Comparison of ENCODE assay signal across 28 mouse cellular contexts in the genomic region with DNA sequence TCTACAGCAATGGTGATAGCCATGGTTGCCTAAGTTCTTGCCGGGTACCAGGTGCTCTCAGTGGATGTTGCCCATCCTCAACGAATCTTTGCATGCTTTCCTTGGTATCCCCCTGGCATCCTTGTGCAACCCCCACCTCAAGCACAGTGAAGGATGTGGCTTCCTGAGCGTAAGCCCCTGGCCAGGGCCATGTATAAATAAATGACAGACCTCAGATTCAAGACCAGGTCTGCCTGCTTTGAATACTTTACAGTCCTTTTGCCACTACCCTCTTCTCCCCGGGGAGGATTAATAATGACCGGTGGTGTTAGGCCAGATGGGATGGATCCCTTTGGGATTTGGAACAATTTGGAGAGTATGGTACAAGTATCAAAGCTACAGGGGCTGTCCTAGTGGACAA. TPM values are rescaled to one million over a fixed set of nuclear protein-coding genes. Genes with fewer than 3 reads are reported as not detected.
A peak's percentile ranks its signal among the peaks of the same experiment; 100 is the strongest.
DNase-seq lines count a peak whose midpoint lies in the region; ATAC-seq and TF ChIP-seq lines count a peak whose summit lies in the region.
"Had no signal": no experiment of that assay in that cellular context is flagged by ENCODE, and none has a peak within 500 bp of the region (broad histone marks: within the 10 kb centered on the region; RNA-seq: fewer than 3 reads in every experiment).

No protein-coding gene starts in this region.

- no peak overlapping the region for H3K9ac ChIP-seq in kidney, embryonic 15.5 days
- no peak overlapping the region for H3K9ac ChIP-seq in kidney, embryonic 14.5 days (ENCODE audit: low read depth, low read length)
- H3K9ac ChIP-seq in stomach, postnatal 0 days (ENCODE audit: low read length): no peak overlapping the region
- H3K9ac ChIP-seq: forebrain, embryonic 15.5 days; hindbrain, embryonic 12.5 days; liver, embryonic 14.5 days; midbrain, embryonic 15.5 days; neural tube, embryonic 15.5 days had no signal

- peak; percentile 92 for DNase-seq in heart, adult 11 months
- no peak for DNase-seq in heart, postnatal 10 days
- no peak for DNase-seq in stomach, postnatal 0 days (ENCODE audit: low spot score)
- DNase-seq in thymus, postnatal 4 days: no peak
- DNase-seq: kidney, adult 9 months; lung, postnatal 10 days had no signal

- no peak for TF ChIP-seq CTCF in stomach, postnatal 0 days (IDR thresholded peaks at IDR 0.05; ENCODE audit: low read depth)

- no peak for TF ChIP-seq EP300 in stomach, postnatal 0 days (optimal IDR thresholded peaks at IDR 0.05)

- intact Hi-C loops in heart, postnatal 10 days (cut with DNase I): no loop called here

- peaks cover 5% of the 10 kb centered on the region for H3K27me3 ChIP-seq in kidney, embryonic 15.5 days
- H3K27me3 ChIP-seq in kidney, embryonic 14.5 days (ENCODE audit: control insufficient read depth, insufficient read depth, low read length): no peaks in the 10 kb centered on the region; the same call in 1 of the 2 replicates
- H3K27me3 ChIP-seq in megakaryocyte, embryonic 14.5 days (replicated peaks): peaks cover 22% of the 10 kb centered on the region
- H3K27me3 ChIP-seq in stomach, postnatal 0 days (ENCODE audit: control insufficient read depth, insufficient read depth, low read length): no peaks in the 10 kb centered on the region
- H3K27me3 ChIP-seq: forebrain, embryonic 15.5 days; midbrain, embryonic 15.5 days; stomach, embryonic 15.5 days had no signal

- H3K4me2 ChIP-seq in kidney, embryonic 15.5 days: 0 out of 2 replicates have a peak overlapping the region, but pooled peaks have one; percentile 76
- no peak overlapping the region for H3K4me2 ChIP-seq in kidney, embryonic 14.5 days (replicated peaks; ENCODE audit: low read depth, low read length)
- peak overlapping the region; percentile 58; the same call in 1 of the 2 replicates for H3K4me2 ChIP-seq in stomach, postnatal 0 days (replicated peaks; ENCODE audit: low read depth)
- H3K4me2 ChIP-seq: forebrain, embryonic 15.5 days; hindbrain, embryonic 12.5 days; midbrain, embryonic 15.5 days had no signal

- WGBS in kidney, embryonic 15.5 days: 82% methylated on average over 5 of the region's 5 CpGs
- 86% methylated on average over 5 of the region's 5 CpGs for WGBS in kidney, embryonic 14.5 days
- 78% methylated on average over 5 of the region's 5 CpGs for WGBS in stomach, postnatal 0 days

- ATAC-seq in kidney, embryonic 15.5 days (replicated peaks; ENCODE audit: low FRiP score): no peak
- no peak for ATAC-seq in kidney, embryonic 14.5 days (ENCODE audit: low FRiP score, low TSS enrichment)
- ATAC-seq in megakaryocyte, adult 5-6 weeks (ENCODE audit: poor library complexity, severe bottlenecking): no peak
- ATAC-seq in stomach, postnatal 0 days (ENCODE audit: low FRiP score, low TSS enrichment): no peak
- ATAC-seq: forebrain, embryonic 15.5 days; inflammation-experienced regulatory T-cells, adult 6 months; midbrain, embryonic 15.5 days had no signal

- peaks cover 25% of the 10 kb centered on the region for H3K36me3 ChIP-seq in kidney, embryonic 15.5 days
- H3K36me3 ChIP-seq in kidney, embryonic 14.5 days (ENCODE audit: control insufficient read depth, insufficient read depth, low read length): peaks cover 31% of the 10 kb centered on the region
- peaks cover 42% of the 10 kb centered on the region for H3K36me3 ChIP-seq in megakaryocyte, embryonic 14.5 days (replicated peaks; ENCODE audit: low read length)
- H3K36me3 ChIP-seq in stomach, postnatal 0 days (ENCODE audit: control insufficient read depth, insufficient read depth, low read length): peaks cover 10% of the 10 kb centered on the region; the same call in 1 of the 2 replicates

- no peaks in the 10 kb centered on the region for H3K9me3 ChIP-seq in kidney, embryonic 15.5 days (replicated peaks)
- H3K9me3 ChIP-seq in kidney, embryonic 14.5 days (ENCODE audit: control insufficient read depth, low read length): no peaks in the 10 kb centered on the region
- H3K9me3 ChIP-seq in megakaryocyte, embryonic 14.5 days: no peaks in the 10 kb centered on the region
- H3K9me3 ChIP-seq in stomach, postnatal 0 days (ENCODE audit: control insufficient read depth, low read length): no peaks in the 10 kb centered on the region
- H3K9me3 ChIP-seq: forebrain, embryonic 15.5 days; hindbrain, embryonic 12.5 days; midbrain, embryonic 15.5 days; neural tube, embryonic 15.5 days; stomach, embryonic 15.5 days had no signal

- H3K4me1 ChIP-seq in kidney, embryonic 15.5 days: peaks cover 25% of the 10 kb centered on the region
- peaks cover 16% of the 10 kb centered on the region; the same call in 1 of the 2 replicates for H3K4me1 ChIP-seq in kidney, embryonic 14.5 days (ENCODE audit: control insufficient read depth, insufficient read depth, low read length)
- peaks cover 85% of the 10 kb centered on the region for H3K4me1 ChIP-seq in megakaryocyte, embryonic 14.5 days
- H3K4me1 ChIP-seq in stomach, postnatal 0 days (replicated peaks; ENCODE audit: control insufficient read depth, insufficient read depth): 0 out of 2 replicates have a peak, but pooled peaks cover 4% of the 10 kb centered on the region

- H3K4me3 ChIP-seq in kidney, embryonic 15.5 days (replicated peaks): no peak overlapping the region
- H3K4me3 ChIP-seq in kidney, embryonic 14.5 days (ENCODE audit: low read length): no peak overlapping the region
- peak overlapping the region; percentile 52 for H3K4me3 ChIP-seq in megakaryocyte, embryonic 14.5 days (replicated peaks)
- H3K4me3 ChIP-seq in stomach, postnatal 0 days (ENCODE audit: low read depth, low read length): no peak overlapping the region
- H3K4me3 ChIP-seq: forebrain, embryonic 15.5 days; hindbrain, embryonic 12.5 days; midbrain, embryonic 15.5 days; neural tube, embryonic 15.5 days had no signal

- no peak overlapping the region for H3K27ac ChIP-seq in kidney, embryonic 15.5 days
- no peak overlapping the region for H3K27ac ChIP-seq in kidney, embryonic 14.5 days (ENCODE audit: low read depth, low read length)
- no peak overlapping the region for H3K27ac ChIP-seq in stomach, postnatal 0 days (replicated peaks)
- H3K27ac ChIP-seq: forebrain, embryonic 15.5 days; hindbrain, embryonic 12.5 days; liver, embryonic 14.5 days; midbrain, embryonic 15.5 days; neural tube, embryonic 15.5 days; stomach, embryonic 15.5 days had no signal

RNA-seq across cellular contexts. Expression of a gene that starts 1.9 kb away (rescaled TPM):
- total RNA-seq in heart, postnatal 10 days (2021): 1 to 10 TPM; 4.4 to 4.5 TPM
- polyA plus RNA-seq in kidney, embryonic 15.5 days (2015; fragmentation: Nextera tagmentation; extraction: Ambion mirVana): 5.7 and 7.2 TPM in 2 replicates
- polyA plus RNA-seq in kidney, embryonic 14.5 days (2014; fragmentation: Nextera tagmentation; extraction: Ambion mirVana): 1.9 and 3.8 TPM in 2 replicates
- polyA plus RNA-seq in megakaryocyte, embryonic 14.5 days (2012; ENCODE audit: insufficient read depth, low replicate concordance): 3.1 and 3.2 TPM in 2 replicates
- total RNA-seq in megakaryocyte, adult 5-6 weeks (2015): 22.8 and 24.6 TPM in 2 replicates
- total RNA-seq in megakaryocyte, adult 5-6 weeks (2017): 42.8 and 45.7 TPM in 2 replicates
- 3.9 and 4.3 TPM in 2 replicates for polyA plus RNA-seq in stomach, postnatal 0 days (2015; fragmentation: Nextera tagmentation; extraction: Ambion mirVana)

RNA-seq across cellular contexts. Expression of a gene that starts 7.9 kb away (rescaled TPM):
- not detected for total RNA-seq in heart, postnatal 10 days (2021)
- polyA plus RNA-seq in kidney, embryonic 15.5 days (2015; fragmentation: Nextera tagmentation; extraction: Ambion mirVana): not detected in 2 replicates
- not detected in 2 replicates for polyA plus RNA-seq in kidney, embryonic 14.5 days (2014; fragmentation: Nextera tagmentation; extraction: Ambion mirVana)
- polyA plus RNA-seq in megakaryocyte, embryonic 14.5 days (2012; ENCODE audit: insufficient read depth, low replicate concordance): not detected in 2 replicates
- total RNA-seq in megakaryocyte, adult 5-6 weeks (2015): not detected in 2 replicates
- not detected in 2 replicates for total RNA-seq in megakaryocyte, adult 5-6 weeks (2017)
- polyA plus RNA-seq in stomach, postnatal 0 days (2015; fragmentation: Nextera tagmentation; extraction: Ambion mirVana): not detected in 2 replicates
- total RNA-seq: adrenal gland, postnatal 4 days; common myeloid progenitor, adult 5-6 weeks; gastrocnemius, postnatal 36 days; layer of hippocampus, postnatal 14 days; left cerebral cortex, postnatal 10 days; megakaryocyte-erythroid progenitor cell, adult 5-6 weeks; MEL had no signal
- polyA plus RNA-seq: cerebellum, adult 2 months; embryonic facial prominence, embryonic 11.5 days; forebrain, embryonic 15.5 days; heart, embryonic 16.5 days; hindbrain, embryonic 12.5 days; inflammation-experienced regulatory T-cells, adult 6 months; liver, embryonic 14.5 days; midbrain, embryonic 15.5 days; neural tube, embryonic 15.5 days; stomach, embryonic 15.5 days; thymus, postnatal 0 days had no signal

RNA-seq across cellular contexts. Expression of a gene that starts 21.4 kb away (rescaled TPM):
- total RNA-seq in heart, postnatal 10 days (2021): not detected
- not detected in 2 replicates for polyA plus RNA-seq in kidney, embryonic 15.5 days (2015; fragmentation: Nextera tagmentation; extraction: Ambion mirVana)
- not detected in 2 replicates for polyA plus RNA-seq in kidney, embryonic 14.5 days (2014; fragmentation: Nextera tagmentation; extraction: Ambion mirVana)
- not detected in 2 replicates for polyA plus RNA-seq in megakaryocyte, embryonic 14.5 days (2012; ENCODE audit: insufficient read depth, low replicate concordance)
- total RNA-seq in megakaryocyte, adult 5-6 weeks (2015): not detected in 2 replicates
- not detected in 2 replicates for total RNA-seq in megakaryocyte, adult 5-6 weeks (2017)
- not detected in 2 replicates for polyA plus RNA-seq in stomach, postnatal 0 days (2015; fragmentation: Nextera tagmentation; extraction: Ambion mirVana)
- total RNA-seq: adrenal gland, postnatal 4 days; common myeloid progenitor, adult 5-6 weeks; gastrocnemius, postnatal 36 days; layer of hippocampus, postnatal 14 days; left cerebral cortex, postnatal 10 days; megakaryocyte-erythroid progenitor cell, adult 5-6 weeks; MEL had no signal
- polyA plus RNA-seq: cerebellum, adult 2 months; embryonic facial prominence, embryonic 11.5 days; forebrain, embryonic 15.5 days; heart, embryonic 16.5 days; hindbrain, embryonic 12.5 days; inflammation-experienced regulatory T-cells, adult 6 months; liver, embryonic 14.5 days; midbrain, embryonic 15.5 days; neural tube, embryonic 15.5 days; stomach, embryonic 15.5 days had no signal

RNA-seq across cellular contexts. Expression of a gene that starts 42.5 kb away (rescaled TPM):
- 1 to 10 TPM in 1 of 2 experiments, under 1 TPM in 1; 0.60 to 1.1 TPM for total RNA-seq in heart, postnatal 10 days (2021)
- polyA plus RNA-seq in kidney, embryonic 15.5 days (2015; fragmentation: Nextera tagmentation; extraction: Ambion mirVana): 4.8 and 6.5 TPM in 2 replicates
- 4.7 and 5.9 TPM in 2 replicates for polyA plus RNA-seq in kidney, embryonic 14.5 days (2014; fragmentation: Nextera tagmentation; extraction: Ambion mirVana)
- polyA plus RNA-seq in megakaryocyte, embryonic 14.5 days (2012; ENCODE audit: insufficient read depth, low replicate concordance): 0.98 TPM in 1 of 2 replicates, not detected in the other
- total RNA-seq in megakaryocyte, adult 5-6 weeks (2015): not detected in 2 replicates
- total RNA-seq in megakaryocyte, adult 5-6 weeks (2017): not detected in 2 replicates
- 3.9 TPM in 2 replicates for polyA plus RNA-seq in stomach, postnatal 0 days (2015; fragmentation: Nextera tagmentation; extraction: Ambion mirVana)
- total RNA-seq: MEL had no signal

RNA-seq across cellular contexts. Expression of a gene that starts 45.6 kb away (rescaled TPM):
- 10 to 100 TPM; 13.6 to 14.3 TPM for total RNA-seq in heart, postnatal 10 days (2021)
- polyA plus RNA-seq in kidney, embryonic 15.5 days (2015; fragmentation: Nextera tagmentation; extraction: Ambion mirVana): 10.0 and 10.5 TPM in 2 replicates
- polyA plus RNA-seq in kidney, embryonic 14.5 days (2014; fragmentation: Nextera tagmentation; extraction: Ambion mirVana): 9.9 and 11.1 TPM in 2 replicates
- polyA plus RNA-seq in megakaryocyte, embryonic 14.5 days (2012; ENCODE audit: insufficient read depth, low replicate concordance): 2.3 and 9.4 TPM in 2 replicates
- total RNA-seq in megakaryocyte, adult 5-6 weeks (2015): 3.2 and 3.4 TPM in 2 replicates
- 7.7 and 8.0 TPM in 2 replicates for total RNA-seq in megakaryocyte, adult 5-6 weeks (2017)
- polyA plus RNA-seq in stomach, postnatal 0 days (2015; fragmentation: Nextera tagmentation; extraction: Ambion mirVana): 4.2 TPM in 2 replicates
